Mouse (Mus musculus) brain, adult 2 months (tissue): ENCODE data around the gene Kcnh3.
A peak's percentile ranks its signal among the peaks of the same experiment; 100 is the strongest.
"Not testable (repeated sequence)": the region's sequence is repeated elsewhere in the genome, so short reads cannot be mapped to it uniquely, and the experiment has no call there.

Source experiments
- DNase-seq: peaks from one replicate; pipeline ENCODE4 v3.0.0; 2011; ENCODE audit warnings: low read depth, low spot score

Gene Kcnh3

GRCm38 (mm10) chr15:99240129-99240528, 15.5 kb downstream of the Kcnh3 start:
- DNase-seq = peak; percentile 56

GRCm38 (mm10) chr15:99241249-99241648, 16.6 kb downstream of the Kcnh3 start:
- peak; percentile 51 for DNase-seq

GRCm38 (mm10) chr15:99242045-99242444, 17.4 kb downstream of the Kcnh3 start:
- no peak for DNase-seq

GRCm38 (mm10) chr15:99246736-99247135, 22.1 kb downstream of the Kcnh3 start:
- peak; percentile 45 for DNase-seq

- DNase-seq = peak; percentile 95
These were observed 24.3 kb downstream of the Kcnh3 start for GRCm38 (mm10) chr15:99248972-99249371.

- DNase-seq = no peak
These were observed 25.3 kb downstream of the Kcnh3 start for GRCm38 (mm10) chr15:99249938-99250337.

- DNase-seq = not testable (repeated sequence)
These were observed 26.4 kb downstream of the Kcnh3 start for GRCm38 (mm10) chr15:99251111-99251510.

GRCm38 (mm10) chr15:99251626-99252380, 27.1 kb downstream of the Kcnh3 start, which contains the start of gene Mcrs1:
TSS of gene Mcrs1 (minus strand) at chr15:99251961.
- peak; percentile 100 for DNase-seq

- peak; percentile 80 for DNase-seq
These were observed 27.9 kb downstream of the Kcnh3 start for GRCm38 (mm10) chr15:99252381-99253174.

- DNase-seq = not testable (repeated sequence)
These were observed 28.5 kb downstream of the Kcnh3 start for GRCm38 (mm10) chr15:99253175-99253479.

- no peak for DNase-seq
These were observed 29.1 kb downstream of the Kcnh3 start for GRCm38 (mm10) chr15:99253772-99254171.

GRCm38 (mm10) chr15:99254477-99255005, 29.9 kb downstream of the Kcnh3 start:
- DNase-seq = no peak

GRCm38 (mm10) chr15:99255241-99255749, 30.6 kb downstream of the Kcnh3 start:
- DNase-seq = no peak

- DNase-seq = no peak
These were observed 34.6 kb downstream of the Kcnh3 start for GRCm38 (mm10) chr15:99259167-99259729.

- peak; percentile 92 for DNase-seq
These were observed 35.1 kb downstream of the Kcnh3 start for GRCm38 (mm10) chr15:99259730-99260252.

GRCm38 (mm10) chr15:99262702-99263101, 38.0 kb downstream of the Kcnh3 start:
- DNase-seq = peak; percentile 73

GRCm38 (mm10) chr15:99264363-99264762, 39.7 kb downstream of the Kcnh3 start:
- DNase-seq = no peak

- DNase-seq = peak; percentile 93
These were observed 41.0 kb downstream of the Kcnh3 start for GRCm38 (mm10) chr15:99265679-99266078.

- no peak for DNase-seq
These were observed 51.4 kb downstream of the Kcnh3 start for GRCm38 (mm10) chr15:99276095-99276494.

- no peak for DNase-seq
These were observed 53.6 kb downstream of the Kcnh3 start for GRCm38 (mm10) chr15:99278271-99278670.

GRCm38 (mm10) chr15:99283456-99283855, 58.8 kb downstream of the Kcnh3 start:
- DNase-seq = no peak
